Mouse (Mus musculus): ENCODE measurements at regions not wholly inside any gene's neighbourhood (a gene's known extent, or its start where the extent isn't known, plus 50 kb on each side); places are given as distances from the start of the nearest gene placed in this dataset. TPM values are rescaled to one million over a fixed set of nuclear protein-coding genes. Genes with fewer than 3 reads are reported as not detected.

DNA sequence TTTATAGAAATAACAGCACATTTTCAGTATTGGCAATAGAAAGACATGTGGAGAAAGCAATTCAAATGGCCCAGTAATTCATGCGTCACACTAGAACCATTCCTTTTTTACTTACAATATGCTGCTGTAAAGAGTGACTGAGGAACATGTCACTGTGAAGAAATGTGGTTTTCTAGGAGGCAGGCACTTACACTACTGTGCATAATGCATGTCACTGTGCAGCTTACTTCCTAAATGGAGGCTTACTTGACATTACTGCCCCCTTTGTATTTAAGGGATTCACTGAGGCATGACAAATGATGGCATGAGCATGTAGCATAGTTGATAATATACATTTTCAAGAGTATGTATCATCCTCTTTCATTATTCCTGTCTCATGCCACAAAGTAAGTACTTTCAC, 846.9 kb upstream of the Slitrk1 start:
- Histone ChIP-seq H3K27me3 (ENCODE audit: insufficient read depth, low read length) (no peaks in the 10 kb centered on the region), H3K9ac (no peak overlapping the region), H3K4me1 (ENCODE audit: insufficient read depth) (no peaks in the 10 kb centered on the region), H3K4me2 (no peak overlapping the region), H3K4me3 (ENCODE audit: low read depth, low read length) (no peak overlapping the region), H3K36me3 (ENCODE audit: insufficient read depth) (no peaks in the 10 kb centered on the region), H3K27ac (ENCODE audit: low read depth) (no peak overlapping the region), H3K9me3 (ENCODE audit: low read depth, low read length) (no peaks in the 10 kb centered on the region)
- 91% methylated on average over 1 of the region's 1 CpGs for WGBS
- no peak for TF ChIP-seq CTCF (IDR thresholded peaks at IDR 0.05; ENCODE audit: low read depth)
- no peak for ATAC-seq (ENCODE audit: insufficient read depth)
- DNase-seq: no peak

Small RNA genes in the stretch of these regions (microRNA-seq; reads per million reads assigned to microRNA genes)
- not detected for gene Gm24369 (ENCODE audit: borderline number of aligned reads)

All from lung, embryonic 14.5 days (tissue).